Mouse (Mus musculus) lung, embryonic 14.5 days (tissue): ENCODE results near the gene Tmtc4. TPM values are rescaled to one million over a fixed set of nuclear protein-coding genes. Genes with fewer than 3 reads are reported as not detected.

Experiments used
- ATAC-seq: fragments of 200-750 bp; cut with Nextera tagmentation; 2 replicates; pipeline ENCODE4 v1.8.0; 2017; ENCODE audit warnings: mild to moderate bottlenecking, moderate TSS enrichment, moderate library complexity; ENCODE audit not compliant: insufficient read depth
- DNase-seq: peaks from one replicate; pipeline ENCODE4 v3.0.0-alpha.2; 2015
- H3K27ac ChIP-seq: fragments of 300-500 bp; sonication (generic); 2 replicates; pipeline ENCODE4 v1.5.1; 2014; ENCODE audit warnings: low read depth, mild to moderate bottlenecking, moderate library complexity
- H3K27me3 ChIP-seq: fragments of 300-500 bp; sonication (generic); 2 replicates; pipeline ENCODE4 v1.6.1; 2014; ENCODE audit warnings: low read length, control low read depth; ENCODE audit not compliant: insufficient read depth
- H3K36me3 ChIP-seq: fragments of 300-500 bp; sonication (generic); 2 replicates; pipeline ENCODE4 v1.6.1; 2014; ENCODE audit warnings: control low read depth; ENCODE audit not compliant: insufficient read depth
- H3K4me1 ChIP-seq: fragments of 300-500 bp; sonication (generic); 2 replicates; pipeline ENCODE4 v1.6.1; 2014; ENCODE audit warnings: antibody characterized with exemption, control low read depth; ENCODE audit not compliant: insufficient read depth
- H3K4me2 ChIP-seq: fragments of 300-500 bp; sonication (generic); 2 replicates; pipeline ENCODE4 v1.6.1; 2014; ENCODE audit warnings: mild to moderate bottlenecking
- H3K4me3 ChIP-seq: fragments of 300-500 bp; sonication (generic); 2 replicates; pipeline ENCODE4 v1.5.1; 2014; ENCODE audit warnings: low read depth, low read length
- H3K9ac ChIP-seq: fragments of 300-500 bp; sonication (generic); 2 replicates; pipeline ENCODE4 v1.6.1; 2014
- H3K9me3 ChIP-seq: fragments of 300-500 bp; sonication (generic); 2 replicates; pipeline ENCODE4 v1.6.1; 2016; ENCODE audit warnings: low read depth, low read length, control low read depth
- CTCF ChIP-seq: IDR thresholded peaks from 2 replicates; pipeline ENCODE4 v1.5.1; 2016; ENCODE audit warnings: antibody characterized with exemption, low read depth
- WGBS: fragments of 180-500 bp; shearing (Covaris S2); extraction: QIAGEN DNeasy Blood & Tissue Kit; methylation state at CpG from one replicate; pipeline ENCODE4 v1.1.7; 2014; 5-methylcytosine and 5-hydroxymethylcytosine counted together
- polyA plus RNA-seq: library from polyadenylated mRNA; unstranded; fragments of >200 nt; fragmentation: Nextera tagmentation; extraction: Ambion mirVana; gene quantifications from 2 replicates; pipeline ENCODE4 v1.2.1, GENCODE M21; 2014

Tmtc4 gene
- polyA plus RNA-seq, 1 experiment from 2014 or later: 18.6 TPM

DNA sequence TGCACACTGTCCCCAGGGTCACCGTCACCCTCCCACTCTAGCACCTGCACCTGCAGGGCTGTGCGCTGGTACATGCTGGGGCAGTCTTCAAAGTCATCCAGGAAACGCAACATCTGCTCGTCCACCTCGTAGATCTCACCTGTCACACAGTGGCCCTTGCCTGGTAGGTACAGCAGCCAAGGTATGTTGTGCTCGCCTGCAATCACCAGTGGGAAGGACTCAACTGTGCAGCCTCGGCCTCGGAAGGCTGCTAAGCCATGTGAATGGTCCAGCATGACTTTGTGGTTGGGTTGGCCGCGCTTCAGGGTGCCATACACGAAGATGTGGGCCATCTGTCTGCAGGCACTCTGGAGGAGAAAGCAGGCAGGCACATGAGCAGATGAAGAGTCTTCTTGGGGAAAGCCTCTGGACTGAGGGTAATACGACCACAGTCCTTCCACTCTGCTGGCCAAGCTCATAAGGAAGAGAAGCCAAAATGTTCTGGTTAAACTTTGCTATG lies 92.3 kb downstream of the Tmtc4 start:
- Histone ChIP-seq H3K4me3 (no peak overlapping the region), H3K9me3 (no peaks in the 10 kb centered on the region), H3K27me3 (no peaks in the 10 kb centered on the region), H3K4me1 (no peaks in the 10 kb centered on the region), H3K9ac (no peak overlapping the region), H3K36me3 (no peaks in the 10 kb centered on the region), H3K27ac (no peak overlapping the region), H3K4me2 (no peak overlapping the region)
- ATAC-seq: no peak
- no peak for DNase-seq
- TF ChIP-seq CTCF: no peak
- WGBS: 83% methylated on average over 12 of the region's 12 CpGs

- ATAC-seq (no peak), DNase-seq (no peak)
- Histone ChIP-seq H3K27me3 (no peaks in the 10 kb centered on the region), H3K36me3 (no peaks in the 10 kb centered on the region), H3K27ac (no peak overlapping the region), H3K9me3 (no peaks in the 10 kb centered on the region), H3K9ac (no peak overlapping the region), H3K4me2 (no peak overlapping the region), H3K4me1 (no peaks in the 10 kb centered on the region), H3K4me3 (no peak overlapping the region)
- TF ChIP-seq CTCF: no peak
- 88% methylated on average over 1 of the region's 1 CpGs for WGBS
These were observed 95.4 kb downstream of the Tmtc4 start for GRCm38 (mm10) chr14:122888480-122888872.

DNA sequence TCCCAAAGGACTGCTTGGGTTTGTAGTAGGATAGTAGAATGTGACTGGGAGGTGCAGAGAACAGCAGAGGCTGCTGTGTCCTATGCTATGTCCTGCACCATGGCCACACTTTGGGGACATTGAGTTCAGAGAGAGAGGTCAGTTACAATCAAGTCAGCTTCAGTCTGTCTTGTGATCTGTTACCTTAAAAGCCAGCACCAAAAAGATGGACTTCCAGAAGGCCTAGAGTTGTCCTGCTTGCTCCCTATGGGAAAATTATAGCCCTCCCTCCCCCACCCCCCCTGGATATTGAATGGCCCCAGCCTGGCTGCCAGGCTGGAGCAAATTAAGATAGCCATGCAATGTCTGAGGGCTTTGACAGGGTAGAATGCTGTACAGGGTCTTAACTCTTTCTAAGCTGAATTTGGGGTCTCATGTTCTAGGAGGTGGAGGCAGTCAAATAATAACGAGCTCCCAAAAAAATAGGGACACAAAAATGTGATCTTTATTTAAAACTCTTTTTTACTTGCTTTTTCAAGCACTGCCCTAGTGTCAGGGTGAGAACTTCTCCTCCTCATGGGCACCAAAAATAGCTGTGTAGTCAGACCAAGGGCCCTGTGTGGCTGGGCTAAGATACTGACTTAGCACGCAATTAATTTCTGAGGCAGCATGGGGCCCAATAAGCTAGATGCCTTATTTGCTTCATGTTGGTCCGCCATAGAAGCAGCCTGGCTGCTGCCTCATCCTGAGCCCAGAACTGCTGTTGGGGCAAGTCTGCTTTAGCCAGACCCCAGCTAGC lies 95.9 kb downstream of the Tmtc4 start:
- H3K27me3 ChIP-seq: no peaks in the 10 kb centered on the region
- no peak overlapping the region for H3K4me2 ChIP-seq
- no peaks in the 10 kb centered on the region for H3K4me1 ChIP-seq
- H3K4me3 ChIP-seq: no peak overlapping the region
- TF ChIP-seq CTCF: no peak
- H3K27ac ChIP-seq: no peak overlapping the region
- H3K9ac ChIP-seq: no peak overlapping the region
- WGBS: 86% methylated on average over 3 of the region's 3 CpGs
- DNase-seq (no peak), ATAC-seq (no peak)
- no peaks in the 10 kb centered on the region for H3K9me3 ChIP-seq
- H3K36me3 ChIP-seq: no peaks in the 10 kb centered on the region

GRCm38 (mm10) chr14:122887278-122887677 lies 96.6 kb downstream of the Tmtc4 start:
- Histone ChIP-seq H3K27ac (no peak overlapping the region), H3K36me3 (no peaks in the 10 kb centered on the region), H3K4me1 (no peaks in the 10 kb centered on the region), H3K9ac (no peak overlapping the region), H3K9me3 (no peaks in the 10 kb centered on the region), H3K4me2 (no peak overlapping the region), H3K27me3 (no peaks in the 10 kb centered on the region), H3K4me3 (no peak overlapping the region)
- no peak for DNase-seq
- WGBS: 90% methylated on average over 1 of the region's 1 CpGs
- ATAC-seq: no peak
- TF ChIP-seq CTCF: no peak

DNA sequence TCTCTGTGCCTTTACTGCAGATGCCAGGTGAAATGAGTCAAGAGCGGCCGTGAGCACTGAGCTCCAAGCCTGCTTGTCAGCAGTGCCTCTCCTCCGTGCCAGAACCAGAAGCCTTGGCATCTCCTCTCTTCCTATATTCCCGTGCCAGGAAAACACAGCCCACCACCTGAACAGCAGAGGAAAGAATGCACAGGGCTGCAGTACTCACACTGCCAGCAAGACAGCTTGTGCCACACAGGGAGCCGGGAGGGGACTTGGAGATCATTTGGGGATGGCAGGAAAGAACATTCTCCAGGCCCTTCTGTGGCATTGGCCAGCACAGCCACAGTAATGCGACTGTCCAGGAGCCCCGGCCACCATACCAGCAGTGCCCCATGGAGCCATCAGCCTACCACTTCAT lies 97.9 kb downstream of the Tmtc4 start:
- no peak overlapping the region for H3K27ac ChIP-seq
- 90% methylated on average over 7 of the region's 7 CpGs for WGBS
- no peak overlapping the region for H3K4me2 ChIP-seq
- no peak overlapping the region for H3K9ac ChIP-seq
- no peaks in the 10 kb centered on the region for H3K4me1 ChIP-seq
- ATAC-seq (no peak), DNase-seq (no peak)
- H3K4me3 ChIP-seq: no peak overlapping the region
- no peaks in the 10 kb centered on the region for H3K27me3 ChIP-seq
- TF ChIP-seq CTCF: no peak
- no peaks in the 10 kb centered on the region for H3K9me3 ChIP-seq
- no peaks in the 10 kb centered on the region for H3K36me3 ChIP-seq

DNA sequence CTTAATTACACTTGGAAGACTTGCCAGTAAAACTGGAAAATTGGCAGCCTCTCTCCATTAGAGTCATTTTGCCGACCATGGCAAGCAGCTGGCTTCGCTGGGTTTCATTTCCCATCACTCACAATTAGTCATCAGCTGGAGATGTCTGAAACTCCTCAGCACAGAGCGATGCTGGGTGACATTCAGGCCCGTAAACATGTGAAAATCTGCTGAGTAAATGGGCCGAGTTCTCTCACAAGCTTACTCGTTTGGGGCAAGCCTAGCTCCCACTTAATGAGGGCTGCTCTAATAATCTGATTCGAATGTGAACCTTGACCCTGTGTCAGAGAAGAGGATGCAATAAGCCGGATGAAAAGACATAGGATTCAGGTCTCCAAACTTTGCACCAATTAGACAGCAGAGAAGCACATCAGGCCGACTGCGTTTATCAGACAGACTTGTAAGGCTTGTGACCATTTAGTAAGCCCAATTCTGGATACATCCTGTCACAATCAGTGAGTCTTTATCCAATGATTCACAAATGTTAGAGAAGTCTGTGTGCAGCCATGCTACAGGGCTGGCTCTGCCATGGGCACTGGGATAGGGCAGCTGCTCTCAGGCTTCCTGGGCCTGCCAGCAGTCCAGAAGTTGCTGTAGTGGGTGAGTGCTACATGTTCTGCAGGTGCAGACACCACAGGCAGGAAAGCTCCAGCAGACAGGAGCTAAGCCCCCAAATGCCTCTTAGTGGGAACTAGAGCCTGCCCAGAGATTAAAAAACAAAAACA lies 99.8 kb downstream of the Tmtc4 start:
- peak; percentile 45 for ATAC-seq
- 49% methylated on average over 10 of the region's 10 CpGs for WGBS
- peak; percentile 79 for DNase-seq

DNA sequence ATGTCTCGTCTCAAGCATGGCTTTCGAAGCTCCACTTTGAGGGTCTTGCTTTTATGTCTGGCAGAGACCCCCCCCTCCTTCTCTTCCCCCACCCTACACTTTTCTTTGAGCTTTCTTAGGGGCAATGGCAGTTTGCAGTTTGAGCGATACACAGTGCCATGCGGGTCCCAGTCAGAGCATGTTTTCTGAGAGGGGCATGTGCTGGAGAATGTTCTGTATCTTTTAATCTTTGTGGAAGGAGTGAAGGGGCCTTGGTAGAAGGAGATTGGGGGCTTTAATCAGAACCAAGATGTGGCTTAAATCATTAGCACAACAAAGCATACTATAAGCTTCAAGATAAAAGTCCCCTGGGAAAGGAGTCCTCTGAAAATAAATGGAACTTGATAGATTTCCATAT lies 100.4 kb downstream of the Tmtc4 start:
- no peak for TF ChIP-seq CTCF
- DNase-seq: no peak
- H3K27ac ChIP-seq: no peak overlapping the region
- no peaks in the 10 kb centered on the region for H3K9me3 ChIP-seq
- WGBS: 86% methylated on average over 4 of the region's 4 CpGs
- no peak overlapping the region for H3K9ac ChIP-seq
- H3K4me2 ChIP-seq: no peak overlapping the region
- H3K27me3 ChIP-seq: no peaks in the 10 kb centered on the region
- H3K4me3 ChIP-seq: no peak overlapping the region
- H3K36me3 ChIP-seq: no peaks in the 10 kb centered on the region
- H3K4me1 ChIP-seq: no peaks in the 10 kb centered on the region
- ATAC-seq: peak; percentile 39; the same call in 1 of the 2 replicates

More for the DNA sequence above, 99.8 kb downstream of the Tmtc4 start:
- Histone ChIP-seq H3K4me3 (no peak overlapping the region), H3K9me3 (no peaks in the 10 kb centered on the region), H3K27ac (no peak overlapping the region), H3K36me3 (no peaks in the 10 kb centered on the region), H3K27me3 (no peaks in the 10 kb centered on the region), H3K4me1 (no peaks in the 10 kb centered on the region), H3K9ac (no peak overlapping the region), H3K4me2 (no peak overlapping the region)
- no peak for TF ChIP-seq CTCF
